Mouse (Mus musculus): ENCODE data around the gene Fgfr2. TPM values are rescaled to one million over a fixed set of nuclear protein-coding genes. Genes with fewer than 3 reads are reported as not detected.
A peak's percentile ranks its signal among the peaks of the same experiment; 100 is the strongest.

The Fgfr2 gene
- polyA plus RNA-seq, 1 experiment from 2014 or later, result 110 TPM

- ATAC-seq (peak; percentile 24), DNase-seq (ENCODE audit: low spot score) (peak; percentile 63)
- H3K36me3 ChIP-seq (ENCODE audit: insufficient read depth, low read length), result no peaks in the 10 kb centered on the region
- H3K9me3 ChIP-seq (ENCODE audit: low read length), result no peaks in the 10 kb centered on the region
- no peaks in the 10 kb centered on the region for H3K4me1 ChIP-seq (ENCODE audit: insufficient read depth, low read depth, low read length)
- no peak overlapping the region for H3K9ac ChIP-seq (replicated peaks; ENCODE audit: low read depth)
- H3K4me2 ChIP-seq (replicated peaks; ENCODE audit: low read depth, low read length), result no peak overlapping the region
- H3K27me3 ChIP-seq (replicated peaks; ENCODE audit: insufficient read depth, low read length), result no peaks in the 10 kb centered on the region
- no peak overlapping the region for H3K27ac ChIP-seq (ENCODE audit: low read length)
- WGBS, result 16% methylated on average over 18 of the region's 18 CpGs
- TF ChIP-seq EP300 (IDR thresholded peaks at IDR 0.05) (no peak), CTCF (IDR thresholded peaks at IDR 0.05) (no peak)
- no peak overlapping the region for H3K4me3 ChIP-seq (ENCODE audit: low read depth, low read length)
Measured at GRCm38 (mm10) chr7:130834958-130835861, 2287.9 kb downstream of the Fgfr2 start.

DNA sequence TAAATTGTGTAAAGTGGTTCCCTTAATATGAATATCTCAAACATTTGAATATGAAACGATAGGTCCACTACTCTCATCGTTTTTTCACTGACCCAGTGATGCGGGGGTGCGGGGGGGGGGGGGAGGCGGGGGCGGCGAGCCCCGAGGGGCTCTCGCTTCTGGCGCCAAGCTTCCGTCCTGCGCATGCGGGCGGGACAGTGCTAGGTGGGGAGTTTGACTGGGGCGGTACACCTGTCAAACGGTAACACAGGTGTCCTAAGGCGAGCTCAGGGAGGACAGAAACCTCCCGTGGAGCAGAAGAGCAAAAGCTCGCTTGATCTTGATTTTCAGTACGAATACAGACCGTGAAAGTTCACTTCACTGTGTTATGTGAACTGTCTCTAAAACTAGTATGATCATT, 2288.9 kb downstream of the Fgfr2 start:
- H3K9ac ChIP-seq (replicated peaks; ENCODE audit: low read depth), result no peak overlapping the region
- WGBS, result 23% methylated on average over 21 of the region's 21 CpGs
- no peak overlapping the region for H3K27ac ChIP-seq (ENCODE audit: low read length)
- no peaks in the 10 kb centered on the region for H3K36me3 ChIP-seq (ENCODE audit: insufficient read depth, low read length)
- no peaks in the 10 kb centered on the region for H3K9me3 ChIP-seq (ENCODE audit: low read length)
- ATAC-seq, result peak; percentile 96
- no peak overlapping the region for H3K4me2 ChIP-seq (replicated peaks; ENCODE audit: low read depth, low read length)
- TF ChIP-seq EP300 (IDR thresholded peaks at IDR 0.05) (no peak), CTCF (IDR thresholded peaks at IDR 0.05) (no peak)
- H3K27me3 ChIP-seq (replicated peaks; ENCODE audit: insufficient read depth, low read length), result no peaks in the 10 kb centered on the region
- H3K4me3 ChIP-seq (ENCODE audit: low read depth, low read length), result no peak overlapping the region
- peak; percentile 87 for DNase-seq (ENCODE audit: low spot score)
- H3K4me1 ChIP-seq (ENCODE audit: insufficient read depth, low read depth, low read length), result no peaks in the 10 kb centered on the region

GRCm38 (mm10) chr7:130831586-130831985, 2291.6 kb downstream of the Fgfr2 start:
- 92% methylated on average over 5 of the region's 5 CpGs for WGBS
- H3K27me3 ChIP-seq (replicated peaks; ENCODE audit: insufficient read depth, low read length), result no peaks in the 10 kb centered on the region
- no peak overlapping the region for H3K27ac ChIP-seq (ENCODE audit: low read length)
- H3K9ac ChIP-seq (replicated peaks; ENCODE audit: low read depth), result no peak overlapping the region
- H3K9me3 ChIP-seq (ENCODE audit: low read length), result no peaks in the 10 kb centered on the region
- no peak overlapping the region for H3K4me3 ChIP-seq (ENCODE audit: low read depth, low read length)
- no peak overlapping the region for H3K4me2 ChIP-seq (replicated peaks; ENCODE audit: low read depth, low read length)
- DNase-seq (ENCODE audit: low spot score) (no peak), ATAC-seq (no peak)
- H3K36me3 ChIP-seq (ENCODE audit: insufficient read depth, low read length), result no peaks in the 10 kb centered on the region
- no peaks in the 10 kb centered on the region for H3K4me1 ChIP-seq (ENCODE audit: insufficient read depth, low read depth, low read length)
- TF ChIP-seq CTCF (IDR thresholded peaks at IDR 0.05), result no peak
- TF ChIP-seq EP300 (IDR thresholded peaks at IDR 0.05), result no peak

DNA sequence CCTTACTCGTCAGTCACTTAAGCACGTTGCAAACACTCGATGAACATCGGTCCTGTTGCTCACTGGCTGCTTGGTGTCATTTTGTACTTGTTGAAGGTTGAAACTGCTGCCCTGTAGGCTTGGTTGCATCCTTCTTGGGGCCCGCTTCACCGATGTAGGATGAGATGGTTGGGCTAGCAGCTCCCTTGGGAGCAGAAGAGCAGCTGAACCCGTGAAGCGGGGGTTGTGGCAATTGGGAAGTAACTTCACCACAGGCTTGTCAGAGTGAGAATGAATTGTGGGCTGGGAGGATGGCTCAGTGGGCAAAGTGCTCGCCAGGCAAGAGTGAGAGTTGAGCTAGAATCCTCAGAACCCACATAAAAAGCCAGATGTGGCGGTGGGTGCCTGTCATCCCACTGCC, 2294.7 kb downstream of the Fgfr2 start:
- no peak for ATAC-seq
- Histone ChIP-seq H3K27me3 (replicated peaks; ENCODE audit: insufficient read depth, low read length) (no peaks in the 10 kb centered on the region), H3K4me1 (ENCODE audit: insufficient read depth, low read depth, low read length) (peaks cover 3% of the 10 kb centered on the region; the same call in 1 of the 2 replicates), H3K9ac (replicated peaks; ENCODE audit: low read depth) (no peak overlapping the region), H3K9me3 (ENCODE audit: low read length) (no peaks in the 10 kb centered on the region), H3K27ac (ENCODE audit: low read length) (no peak overlapping the region), H3K36me3 (ENCODE audit: insufficient read depth, low read length) (no peaks in the 10 kb centered on the region), H3K4me2 (replicated peaks; ENCODE audit: low read depth, low read length) (peak overlapping the region; percentile 34; the same call in 1 of the 2 replicates), H3K4me3 (ENCODE audit: low read depth, low read length) (no peak overlapping the region)
- WGBS, result 76% methylated on average over 10 of the region's 10 CpGs
- TF ChIP-seq CTCF (IDR thresholded peaks at IDR 0.05) (no peak), EP300 (IDR thresholded peaks at IDR 0.05) (no peak)
- no peak for DNase-seq (ENCODE audit: low spot score)

GRCm38 (mm10) chr7:130827844-130828403, 2295.2 kb downstream of the Fgfr2 start:
- Histone ChIP-seq H3K27ac (ENCODE audit: low read length) (no peak overlapping the region), H3K4me1 (ENCODE audit: insufficient read depth, low read depth, low read length) (peaks cover 3% of the 10 kb centered on the region; the same call in 1 of the 2 replicates), H3K36me3 (ENCODE audit: insufficient read depth, low read length) (no peaks in the 10 kb centered on the region), H3K9ac (replicated peaks; ENCODE audit: low read depth) (no peak overlapping the region), H3K4me3 (ENCODE audit: low read depth, low read length) (peak overlapping the region; percentile 10; the same call in 1 of the 2 replicates), H3K4me2 (replicated peaks; ENCODE audit: low read depth, low read length) (peak overlapping the region; percentile 34), H3K9me3 (ENCODE audit: low read length) (no peaks in the 10 kb centered on the region), H3K27me3 (replicated peaks; ENCODE audit: insufficient read depth, low read length) (no peaks in the 10 kb centered on the region)
- DNase-seq (ENCODE audit: low spot score) (no peak), ATAC-seq (peak; percentile 30)
- 63% methylated on average over 9 of the region's 9 CpGs for WGBS
- no peak for TF ChIP-seq CTCF (IDR thresholded peaks at IDR 0.05)
- TF ChIP-seq EP300 (IDR thresholded peaks at IDR 0.05), result no peak

DNA sequence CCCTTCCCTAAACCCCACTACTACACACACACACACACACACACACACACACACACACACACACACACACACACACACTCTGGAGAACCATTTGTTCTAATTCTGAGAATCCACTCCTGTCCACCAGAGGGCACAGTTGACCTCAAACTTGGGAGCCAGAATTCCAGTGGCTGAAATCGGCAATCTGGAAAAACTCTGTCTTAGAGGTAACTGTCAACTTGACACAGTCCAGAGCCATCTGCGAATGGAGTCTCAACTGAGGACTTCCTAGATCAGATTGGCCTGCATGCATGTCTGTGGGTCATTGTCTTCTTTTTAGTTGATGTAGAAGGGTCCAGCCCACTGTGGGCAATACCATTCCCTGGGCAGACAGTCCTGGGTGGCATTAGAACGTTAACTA, 2295.7 kb downstream of the Fgfr2 start:
- H3K36me3 ChIP-seq (ENCODE audit: insufficient read depth, low read length), result no peaks in the 10 kb centered on the region
- H3K4me1 ChIP-seq (ENCODE audit: insufficient read depth, low read depth, low read length), result peaks cover 3% of the 10 kb centered on the region; the same call in 1 of the 2 replicates
- no peak overlapping the region for H3K4me3 ChIP-seq (ENCODE audit: low read depth, low read length)
- H3K9me3 ChIP-seq (ENCODE audit: low read length), result no peaks in the 10 kb centered on the region
- H3K27ac ChIP-seq (ENCODE audit: low read length), result no peak overlapping the region
- H3K27me3 ChIP-seq (replicated peaks; ENCODE audit: insufficient read depth, low read length), result no peaks in the 10 kb centered on the region
- peak; percentile 23; the same call in 1 of the 2 replicates for ATAC-seq
- no peak overlapping the region for H3K9ac ChIP-seq (replicated peaks; ENCODE audit: low read depth)
- peak overlapping the region; percentile 34 for H3K4me2 ChIP-seq (replicated peaks; ENCODE audit: low read depth, low read length)
- TF ChIP-seq EP300 (IDR thresholded peaks at IDR 0.05), result no peak
- TF ChIP-seq CTCF (IDR thresholded peaks at IDR 0.05), result peak; percentile 86
- WGBS, result 37% methylated on average over 3 of the region's 3 CpGs
- DNase-seq (ENCODE audit: low spot score), result peak; percentile 75
